Mouse (Mus musculus) bone marrow macrophage, adult 2 months (primary cell): ENCODE data around the gene Lrrn4cl.
"Not testable (repeated sequence)": the region's sequence is repeated elsewhere in the genome, so short reads cannot be mapped to it uniquely, and the experiment has no call there.

Experiments
- CTCF ChIP-seq: IDR thresholded peaks from 2 replicates; pipeline ENCODE4 v1.5.1; 2012; ENCODE audit warnings: low read depth, mild to moderate bottlenecking, low read length, moderate library complexity
- POLR2A ChIP-seq: IDR thresholded peaks from 2 replicates; pipeline ENCODE4 v1.6.1; 2012; ENCODE audit warnings: mild to moderate bottlenecking, low read depth, low read length, borderline replicate concordance

- not testable (repeated sequence) for TF ChIP-seq CTCF, POLR2A
Measured at GRCm38 (mm10) chr19:8836327-8836726, 14.2 kb upstream of the Lrrn4cl start.
